Comparison of ENCODE assay signal across 9 mouse cellular contexts in genomic region chr9:97344767-97345297, GRCm38 (mm10). TPM values are rescaled to one million over a fixed set of nuclear protein-coding genes. Genes with fewer than 3 reads are reported as not detected.
DNase-seq lines count a peak whose midpoint lies in the region; ATAC-seq lines count a peak whose summit lies in the region.
"Had no signal": no experiment of that assay in that cellular context is flagged by ENCODE, and none has a peak within 500 bp of the region (broad histone marks: within the 10 kb centered on the region; RNA-seq: fewer than 3 reads in every experiment).

No protein-coding gene starts in this region.

- DNase-seq in cerebellum, postnatal 14 days: peak; percentile 48 to 51
- DNase-seq in cerebellum, adult 11-12 months: no peak
- DNase-seq in testis, postnatal 14 days (ENCODE audit: low spot score): peak; percentile 2
- DNase-seq in testis, postnatal 10 days (ENCODE audit: low spot score): no peak
- DNase-seq in layer of hippocampus, adult 11-12 months (ENCODE audit: low spot score): no peak
- DNase-seq in adrenal gland, adult 18-20 months (ENCODE audit: low spot score in 2 of 2): no peak

- no peak overlapping the region for H3K4me3 ChIP-seq in liver, embryonic 15.5 days (replicated peaks)
- H3K4me3 ChIP-seq: megakaryocyte, embryonic 14.5 days had no signal

- H3K9me3 ChIP-seq in liver, embryonic 15.5 days (replicated peaks): no peaks in the 10 kb centered on the region

- H3K4me2 ChIP-seq in liver, embryonic 15.5 days: no peak overlapping the region; the same call in 1 of the 2 replicates

- 50% methylated on average over 12 of the region's 12 CpGs for WGBS in liver, embryonic 15.5 days (ENCODE audit: insufficient replicate concordance)

- H3K27ac ChIP-seq in liver, embryonic 15.5 days (replicated peaks): no peak overlapping the region

- H3K9ac ChIP-seq in liver, embryonic 15.5 days: no peak overlapping the region

- ATAC-seq in liver, embryonic 15.5 days (ENCODE audit: insufficient read depth): peak; percentile 40; the same call in 1 of the 2 replicates
- ATAC-seq in megakaryocyte-erythroid progenitor cell, adult 5-6 weeks (replicated peaks; ENCODE audit: low FRiP score, low TSS enrichment, poor library complexity, severe bottlenecking): no peak

- no peaks in the 10 kb centered on the region for H3K4me1 ChIP-seq in liver, embryonic 15.5 days (replicated peaks)
- H3K4me1 ChIP-seq: megakaryocyte, embryonic 14.5 days had no signal

- no peaks in the 10 kb centered on the region for H3K36me3 ChIP-seq in liver, embryonic 15.5 days (replicated peaks)

- H3K27me3 ChIP-seq in liver, embryonic 15.5 days: no peaks in the 10 kb centered on the region
- H3K27me3 ChIP-seq: megakaryocyte, embryonic 14.5 days had no signal

RNA-seq across cellular contexts. Expression of gene Trim42, which starts 24.9 kb away (rescaled TPM):
- not detected in 2 replicates for polyA plus RNA-seq in liver, embryonic 15.5 days (2015; fragmentation: Nextera tagmentation; extraction: Ambion mirVana)
- total RNA-seq in megakaryocyte-erythroid progenitor cell, adult 5-6 weeks (2014; fragmentation: Nextera tagmentation): not detected in 2 replicates
- not detected in 2 replicates for total RNA-seq in megakaryocyte-erythroid progenitor cell, adult 5-6 weeks (2017)
- not detected for total RNA-seq in adrenal gland, adult 18-20 months (2021)

Comparison
In these comparisons a context has a peak if more than half of its experiments do, and no peak if none do; other contexts are left out.
1. DNase-seq: peak in cerebellum, postnatal 14 days (2 of 2) and testis, postnatal 14 days (single experiment); none in cerebellum, adult 11-12 months (single experiment), testis, postnatal 10 days (single experiment), layer of hippocampus, adult 11-12 months (single experiment) and adrenal gland, adult 18-20 months (0 of 2).